Mouse (Mus musculus) midbrain, embryonic 12.5 days (tissue): ENCODE results near the gene Prr19. TPM values are rescaled to one million over a fixed set of nuclear protein-coding genes. Genes with fewer than 3 reads are reported as not detected.

Experiments
- ATAC-seq: fragments of 200-750 bp; cut with Nextera tagmentation; 2 replicates; pipeline ENCODE4 v1.8.0; 2017; ENCODE audit warnings: low read depth, moderate TSS enrichment, moderate library complexity; ENCODE audit not compliant: low FRiP score
- H3K27ac ChIP-seq: fragments of 300-500 bp; sonication (generic); replicated peaks from 2 replicates; pipeline ENCODE4 v1.5.1; 2016; ENCODE audit warnings: mild to moderate bottlenecking
- H3K27me3 ChIP-seq: fragments of 300-500 bp; sonication (generic); 2 replicates; pipeline ENCODE4 v1.6.1; 2016; ENCODE audit warnings: mild to moderate bottlenecking
- H3K36me3 ChIP-seq: fragments of 300-500 bp; sonication (generic); 2 replicates; pipeline ENCODE4 v1.6.1; 2016
- H3K4me1 ChIP-seq: fragments of 300-500 bp; sonication (generic); 2 replicates; pipeline ENCODE4 v1.6.1; 2016
- H3K4me2 ChIP-seq: fragments of 300-500 bp; sonication (generic); replicated peaks from 2 replicates; pipeline ENCODE4 v1.6.1; 2016; ENCODE audit warnings: mild to moderate bottlenecking, moderate library complexity
- H3K4me3 ChIP-seq: fragments of 300-500 bp; sonication (generic); 2 replicates; pipeline ENCODE4 v1.5.1; 2016; ENCODE audit warnings: mild to moderate bottlenecking
- H3K9ac ChIP-seq: fragments of 300-500 bp; sonication (generic); replicated peaks from 2 replicates; pipeline ENCODE4 v1.6.1; 2016; ENCODE audit warnings: mild to moderate bottlenecking, moderate library complexity
- H3K9me3 ChIP-seq: fragments of 300-500 bp; sonication (generic); 2 replicates; pipeline ENCODE4 v1.6.1; 2016; ENCODE audit warnings: mild to moderate bottlenecking
- WGBS: fragments of 180-500 bp; shearing (Covaris S2); methylation state at CpG from one replicate; pipeline ENCODE4 v1.1.7; 2016; 5-methylcytosine and 5-hydroxymethylcytosine counted together
- polyA plus RNA-seq: library from polyadenylated mRNA; unstranded; fragments of >200 nt; fragmentation: Nextera tagmentation; extraction: Ambion mirVana; gene quantifications from 2 replicates; pipeline ENCODE4 v1.2.1, GENCODE M21; 2016

Gene Prr19
- polyA plus RNA-seq, 1 experiment from 2014 or later: 1.3 TPM

DNA sequence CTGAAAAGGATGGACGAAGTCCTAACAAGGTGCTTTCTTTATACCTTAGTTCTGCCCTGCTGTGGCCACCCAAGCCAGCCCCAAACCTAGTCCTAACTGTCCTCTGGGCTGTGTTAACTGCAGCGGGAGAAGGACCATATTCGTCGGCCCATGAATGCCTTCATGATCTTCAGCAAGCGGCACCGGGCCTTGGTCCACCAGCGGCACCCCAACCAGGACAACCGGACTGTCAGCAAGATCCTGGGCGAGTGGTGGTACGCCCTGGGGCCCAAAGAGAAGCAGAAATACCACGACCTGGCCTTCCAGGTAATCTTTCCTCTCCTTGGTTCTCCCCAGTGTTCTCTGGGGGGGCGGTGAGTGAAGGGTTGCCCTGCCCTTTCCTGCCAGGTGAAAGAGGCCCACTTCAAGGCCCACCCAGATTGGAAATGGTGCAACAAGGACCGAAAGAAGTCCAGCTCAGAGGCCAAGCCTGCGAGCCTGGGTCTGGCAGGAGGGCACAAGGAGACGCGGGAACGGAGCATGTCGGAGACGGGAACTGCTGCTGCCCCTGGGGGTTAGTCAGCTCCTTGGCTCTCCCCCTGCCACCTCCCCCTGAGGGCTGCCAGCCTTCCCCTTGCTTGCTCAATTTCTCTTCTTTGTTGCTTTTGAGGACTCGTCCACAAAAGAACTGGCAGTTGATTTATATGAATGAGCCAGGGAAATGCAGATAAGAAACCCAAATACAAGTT is 15.5 kb upstream of the Prr19 start:
- H3K36me3 ChIP-seq: peaks cover 62% of the 10 kb centered on the region

DNA sequence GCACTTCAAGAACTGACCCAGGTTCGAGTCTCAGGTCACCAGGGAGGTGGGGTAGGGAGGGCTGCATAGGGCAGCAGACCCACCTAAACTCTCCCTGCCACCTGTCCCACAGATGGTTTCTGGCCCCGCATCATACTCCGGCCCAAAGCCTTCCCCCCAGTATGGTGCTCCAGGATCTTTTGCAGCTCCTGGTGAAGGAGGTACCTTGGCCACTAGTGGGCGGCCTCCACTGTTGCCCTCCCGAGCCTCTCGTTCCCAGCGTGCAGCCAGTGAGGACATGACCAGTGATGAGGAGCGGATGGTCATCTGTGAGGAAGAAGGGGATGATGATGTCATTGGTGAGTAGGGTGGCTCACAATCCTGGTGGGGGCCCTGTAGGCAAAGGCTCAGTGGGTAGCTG is 14.2 kb upstream of the Prr19 start:
- H3K4me1 ChIP-seq: peaks cover 28% of the 10 kb centered on the region
- H3K36me3 ChIP-seq: peaks cover 75% of the 10 kb centered on the region
- 80% methylated on average over 8 of the region's 8 CpGs for WGBS
- no peak overlapping the region for H3K27ac ChIP-seq
- no peak overlapping the region for H3K4me3 ChIP-seq
- no peak overlapping the region for H3K4me2 ChIP-seq
- H3K9ac ChIP-seq: no peak overlapping the region
- no peaks in the 10 kb centered on the region for H3K27me3 ChIP-seq
- no peaks in the 10 kb centered on the region for H3K9me3 ChIP-seq
- ATAC-seq: no peak

More for the DNA sequence above, 15.5 kb upstream of the Prr19 start:
- no peak for ATAC-seq
- Histone ChIP-seq H3K4me1 (peaks cover 34% of the 10 kb centered on the region), H3K9ac (no peak overlapping the region), H3K4me3 (no peak overlapping the region), H3K9me3 (no peaks in the 10 kb centered on the region), H3K27me3 (no peaks in the 10 kb centered on the region), H3K4me2 (no peak overlapping the region), H3K27ac (no peak overlapping the region)
- 93% methylated on average over 20 of the region's 20 CpGs for WGBS

DNA sequence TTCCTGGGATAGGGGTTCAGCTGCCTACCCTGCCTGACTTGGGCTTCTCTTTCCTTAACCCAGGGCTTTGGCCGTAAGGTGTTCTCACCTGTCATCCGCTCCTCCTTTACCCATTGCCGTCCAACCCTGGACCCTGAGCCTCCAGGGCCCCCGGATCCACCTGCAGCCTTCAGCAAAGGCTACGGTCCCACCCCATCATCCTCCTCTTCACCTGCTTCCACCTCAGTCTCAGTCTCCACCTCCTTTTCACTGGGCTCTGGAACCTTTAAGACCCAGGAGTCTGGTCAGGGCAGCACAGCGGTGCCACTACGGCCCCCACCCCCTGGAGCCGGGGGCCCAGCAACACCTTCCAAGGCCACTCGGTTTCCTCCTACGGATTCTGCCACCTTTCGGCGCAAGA is 13.2 kb upstream of the Prr19 start:
- WGBS: 95% methylated on average over 12 of the region's 12 CpGs
- Histone ChIP-seq H3K4me3 (no peak overlapping the region), H3K27ac (no peak overlapping the region), H3K27me3 (no peaks in the 10 kb centered on the region), H3K36me3 (peaks cover 85% of the 10 kb centered on the region), H3K9me3 (no peaks in the 10 kb centered on the region), H3K4me1 (peaks cover 26% of the 10 kb centered on the region), H3K4me2 (no peak overlapping the region), H3K9ac (0 out of 2 replicates have a peak overlapping the region, but pooled peaks have one; percentile 21)
- ATAC-seq: no peak

DNA sequence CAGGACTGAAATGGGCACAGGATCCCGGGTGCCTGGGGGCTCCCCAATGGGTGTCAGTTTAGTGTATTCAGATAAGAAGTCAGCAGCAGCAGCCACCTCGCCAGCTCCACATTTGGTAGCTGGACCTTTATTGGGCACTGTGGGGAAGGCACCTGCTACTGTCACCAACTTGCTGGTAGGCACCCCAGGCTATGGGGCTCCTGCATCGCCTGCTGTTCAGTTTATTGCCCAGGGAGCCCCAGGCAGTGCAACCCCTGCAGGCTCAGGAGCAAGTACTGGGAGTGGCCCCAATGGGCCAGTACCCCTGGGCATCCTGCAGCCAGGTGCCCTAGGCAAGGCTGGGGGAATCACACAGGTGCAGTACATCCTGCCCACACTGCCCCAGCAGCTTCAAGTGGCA is 12.5 kb upstream of the Prr19 start:
- H3K4me2 ChIP-seq: no peak overlapping the region
- peaks cover 19% of the 10 kb centered on the region for H3K4me1 ChIP-seq
- no peak for ATAC-seq
- no peaks in the 10 kb centered on the region for H3K9me3 ChIP-seq
- H3K36me3 ChIP-seq: peaks cover 92% of the 10 kb centered on the region
- WGBS: 96% methylated on average over 3 of the region's 3 CpGs
- H3K4me3 ChIP-seq: no peak overlapping the region
- H3K27ac ChIP-seq: no peak overlapping the region
- no peaks in the 10 kb centered on the region for H3K27me3 ChIP-seq
- no peak overlapping the region for H3K9ac ChIP-seq

DNA sequence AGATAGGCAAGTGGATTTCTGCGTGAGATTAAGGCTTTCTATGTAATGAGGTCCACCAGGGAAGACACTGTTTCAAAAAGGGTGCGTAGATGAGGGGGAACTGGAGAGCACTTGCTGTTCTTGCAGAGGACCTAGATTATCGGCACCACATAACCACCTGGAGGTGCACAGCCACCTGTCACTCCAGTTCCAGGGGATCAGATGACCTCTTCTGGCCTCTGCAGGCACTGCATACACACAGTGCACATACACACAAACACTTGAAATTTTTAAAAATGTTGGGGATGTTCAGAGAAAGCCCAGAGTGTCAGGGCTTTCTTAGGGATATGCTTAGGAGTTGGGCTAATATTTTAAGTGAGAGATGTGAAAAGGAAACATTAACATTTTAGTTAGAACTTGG is 11.3 kb upstream of the Prr19 start:
- peaks cover 100% of the 10 kb centered on the region for H3K36me3 ChIP-seq

DNA sequence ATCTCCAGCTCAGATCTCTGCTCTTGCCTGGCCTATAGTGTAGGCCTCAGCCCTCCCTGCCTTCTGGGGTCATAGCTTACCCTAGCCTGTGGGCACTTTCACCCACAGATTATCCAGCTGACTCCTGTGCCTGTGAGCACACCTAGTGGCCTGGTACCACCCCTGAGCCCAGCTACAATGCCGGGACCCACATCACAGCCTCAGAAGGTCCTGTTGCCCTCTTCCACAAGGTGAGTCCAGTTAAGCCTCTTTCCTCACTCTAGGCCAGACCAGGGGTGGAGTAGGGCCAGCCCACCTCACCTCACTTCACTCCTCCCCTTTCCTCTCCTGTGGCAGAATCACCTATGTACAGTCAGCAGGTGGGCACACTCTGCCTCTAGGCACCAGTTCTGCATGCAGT is 10.7 kb upstream of the Prr19 start:
- Histone ChIP-seq H3K9ac (no peak overlapping the region), H3K4me1 (peaks cover 9% of the 10 kb centered on the region), H3K9me3 (no peaks in the 10 kb centered on the region), H3K27me3 (no peaks in the 10 kb centered on the region), H3K4me2 (no peak overlapping the region), H3K27ac (no peak overlapping the region; the same call in 1 of the 2 replicates), H3K4me3 (no peak overlapping the region), H3K36me3 (peaks cover 100% of the 10 kb centered on the region)
- ATAC-seq: no peak
- WGBS: 100% methylated on average over 1 of the region's 1 CpGs

More for the DNA sequence above, 11.3 kb upstream of the Prr19 start:
- Histone ChIP-seq H3K4me1 (peaks cover 7% of the 10 kb centered on the region; the same call in 1 of the 2 replicates), H3K27me3 (no peaks in the 10 kb centered on the region), H3K27ac (0 out of 2 replicates have a peak overlapping the region, but pooled peaks have one; percentile 8), H3K9me3 (no peaks in the 10 kb centered on the region), H3K4me2 (no peak overlapping the region), H3K9ac (no peak overlapping the region), H3K4me3 (no peak overlapping the region)
- ATAC-seq: no peak
- WGBS: 99% methylated on average over 3 of the region's 3 CpGs

DNA sequence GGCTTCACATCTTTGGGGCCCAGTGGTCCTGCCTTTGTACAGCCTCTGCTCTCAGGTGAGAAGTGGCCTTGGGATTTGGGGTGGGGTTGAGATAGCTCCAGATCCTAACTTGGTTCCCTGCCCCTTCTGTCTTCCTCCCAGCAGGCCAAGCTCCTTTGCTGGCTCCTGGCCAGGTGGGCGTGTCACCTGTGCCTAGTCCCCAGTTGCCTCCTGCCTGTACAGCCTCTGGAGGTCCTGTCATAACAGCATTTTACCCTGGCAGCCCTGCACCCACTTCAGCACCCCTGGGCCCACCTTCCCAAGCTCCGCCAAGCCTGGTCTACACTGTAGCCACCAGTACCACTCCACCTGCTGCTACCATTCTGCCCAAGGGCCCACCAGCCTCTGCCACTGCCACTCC is 10.3 kb upstream of the Prr19 start:
- H3K4me3 ChIP-seq: no peak overlapping the region
- H3K27me3 ChIP-seq: no peaks in the 10 kb centered on the region
- H3K9ac ChIP-seq: no peak overlapping the region
- 86% methylated on average over 2 of the region's 2 CpGs for WGBS
- peaks cover 100% of the 10 kb centered on the region for H3K36me3 ChIP-seq
- H3K4me1 ChIP-seq: peaks cover 13% of the 10 kb centered on the region
- H3K9me3 ChIP-seq: no peaks in the 10 kb centered on the region
- ATAC-seq: no peak
- no peak overlapping the region for H3K27ac ChIP-seq
- no peak overlapping the region for H3K4me2 ChIP-seq

DNA sequence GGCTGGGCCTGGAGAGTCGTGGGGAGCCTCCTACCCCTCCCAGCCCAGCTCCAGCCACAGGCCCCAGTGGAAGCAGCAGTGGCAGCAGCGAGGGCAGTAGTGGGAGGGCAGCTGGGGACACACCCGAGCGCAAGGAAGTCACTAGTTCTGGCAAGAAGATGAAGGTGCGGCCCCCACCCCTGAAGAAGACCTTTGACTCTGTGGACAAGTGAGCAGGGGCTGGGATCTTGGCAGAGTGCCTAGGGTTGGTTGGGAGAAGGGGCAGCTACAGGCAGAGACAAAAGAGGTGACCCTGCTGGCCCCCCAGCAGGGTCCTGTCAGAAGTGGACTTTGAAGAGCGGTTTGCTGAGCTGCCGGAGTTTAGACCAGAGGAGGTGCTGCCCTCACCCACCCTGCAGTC is 9.1 kb upstream of the Prr19 start:
- 62% methylated on average over 7 of the region's 7 CpGs for WGBS
- ATAC-seq: no peak
- H3K27me3 ChIP-seq: no peaks in the 10 kb centered on the region
- H3K4me1 ChIP-seq: peaks cover 22% of the 10 kb centered on the region
- H3K27ac ChIP-seq: no peak overlapping the region; the same call in 1 of the 2 replicates
- H3K9ac ChIP-seq: no peak overlapping the region
- H3K4me3 ChIP-seq: no peak overlapping the region
- H3K4me2 ChIP-seq: no peak overlapping the region
- peaks cover 91% of the 10 kb centered on the region for H3K36me3 ChIP-seq
- H3K9me3 ChIP-seq: no peaks in the 10 kb centered on the region

DNA sequence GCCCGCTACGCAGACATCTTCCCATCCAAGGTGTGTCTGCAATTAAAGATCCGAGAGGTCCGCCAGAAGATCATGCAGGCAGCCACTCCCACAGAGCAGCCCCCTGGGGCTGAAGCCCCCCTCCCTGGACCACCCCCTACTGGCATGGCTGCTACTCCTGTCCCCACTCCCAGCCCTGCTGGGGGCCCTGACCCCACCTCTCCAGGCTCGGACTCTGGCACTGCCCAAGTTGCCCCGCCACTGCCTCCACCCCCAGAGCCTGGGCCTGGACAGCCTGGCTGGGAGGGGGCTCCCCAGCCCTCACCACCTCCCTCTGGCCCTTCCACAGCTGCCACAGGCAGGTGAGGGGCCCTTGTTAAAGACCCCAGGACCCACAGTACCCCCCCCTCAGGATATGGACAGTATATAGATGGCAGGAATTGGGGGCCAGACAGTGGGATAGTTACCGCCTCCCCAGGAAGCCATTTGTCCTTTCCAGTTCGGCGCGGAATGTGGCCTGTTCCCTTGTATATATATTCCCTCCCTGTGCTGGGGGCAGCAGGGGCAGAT is 7.9 kb upstream of the Prr19 start:
- Histone ChIP-seq H3K36me3 (peaks cover 79% of the 10 kb centered on the region), H3K27ac (no peak overlapping the region; the same call in 1 of the 2 replicates), H3K27me3 (no peaks in the 10 kb centered on the region), H3K4me1 (peaks cover 26% of the 10 kb centered on the region), H3K4me3 (no peak overlapping the region), H3K4me2 (no peak overlapping the region), H3K9me3 (no peaks in the 10 kb centered on the region), H3K9ac (no peak overlapping the region)
- no peak for ATAC-seq
- WGBS: 79% methylated on average over 10 of the region's 10 CpGs

DNA sequence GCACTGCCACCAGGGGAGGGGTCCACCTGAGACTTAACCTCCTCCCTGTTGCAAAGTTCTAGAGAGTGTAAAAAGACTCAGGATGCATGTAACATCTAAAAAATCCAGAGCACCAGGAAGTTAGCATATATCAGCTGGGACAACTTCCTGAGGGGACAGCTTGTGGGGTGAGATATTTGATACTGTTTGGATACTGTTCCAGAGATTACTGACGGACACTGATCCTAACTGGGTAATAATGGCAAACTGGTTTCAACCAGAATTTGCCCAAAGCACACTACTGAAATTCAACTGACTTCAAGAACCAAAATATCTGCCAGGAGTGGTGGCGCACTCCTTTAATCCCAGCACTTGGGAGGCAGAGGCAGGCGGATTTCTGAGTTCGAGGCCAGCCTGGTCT is 6.7 kb upstream of the Prr19 start:
- Histone ChIP-seq H3K36me3 (peaks cover 67% of the 10 kb centered on the region), H3K9ac (no peak overlapping the region), H3K4me3 (no peak overlapping the region), H3K4me2 (no peak overlapping the region), H3K9me3 (no peaks in the 10 kb centered on the region), H3K27me3 (no peaks in the 10 kb centered on the region), H3K27ac (no peak overlapping the region; the same call in 1 of the 2 replicates), H3K4me1 (peaks cover 31% of the 10 kb centered on the region)
- ATAC-seq: no peak
- 92% methylated on average over 4 of the region's 4 CpGs for WGBS

DNA sequence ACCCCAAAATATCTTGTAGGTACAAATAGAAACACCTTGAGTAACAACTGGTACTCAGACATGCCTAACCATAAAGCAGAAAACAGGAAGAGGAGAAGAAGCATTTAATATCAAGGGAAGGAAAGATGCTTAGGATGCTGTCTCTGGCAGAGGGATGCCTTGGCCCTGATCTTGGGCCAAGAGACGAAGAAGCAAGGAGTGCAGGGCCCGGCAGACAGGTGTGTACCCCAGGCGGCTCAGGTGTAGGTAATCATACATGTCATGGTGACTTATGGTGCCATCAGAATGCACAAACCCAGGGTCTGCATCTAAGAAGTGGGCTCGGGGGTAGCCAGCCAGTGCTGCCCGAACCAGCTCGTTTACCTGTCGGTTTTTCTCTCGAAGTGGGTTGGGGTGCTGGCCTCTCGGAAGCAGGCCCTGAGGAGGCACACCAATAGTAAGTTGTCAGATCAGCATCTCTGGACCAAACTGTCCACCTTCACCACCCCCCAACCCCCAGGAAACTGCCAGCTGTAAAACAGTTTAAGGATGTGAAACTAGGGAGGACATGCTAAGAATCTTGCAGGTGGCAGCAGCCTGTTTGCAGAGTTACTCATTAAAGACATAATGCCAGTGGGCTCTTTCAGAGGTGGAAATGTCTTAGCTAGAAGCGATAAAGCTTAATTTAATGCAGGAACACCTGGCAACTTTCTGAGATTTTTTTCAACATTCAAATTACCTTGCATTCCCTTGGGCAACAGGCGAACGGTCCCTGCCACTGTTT is 6.1 kb upstream of the Prr19 start:
- H3K27me3 ChIP-seq: no peaks in the 10 kb centered on the region
- H3K9me3 ChIP-seq: no peaks in the 10 kb centered on the region
- 0 out of 2 replicates have a peak overlapping the region, but pooled peaks have one; percentile 76 for H3K4me2 ChIP-seq
- H3K27ac ChIP-seq: no peak overlapping the region
- peaks cover 31% of the 10 kb centered on the region for H3K4me1 ChIP-seq
- WGBS: 92% methylated on average over 12 of the region's 12 CpGs
- H3K36me3 ChIP-seq: peaks cover 60% of the 10 kb centered on the region
- ATAC-seq: no peak
- H3K9ac ChIP-seq: no peak overlapping the region
- H3K4me3 ChIP-seq: no peak overlapping the region

DNA sequence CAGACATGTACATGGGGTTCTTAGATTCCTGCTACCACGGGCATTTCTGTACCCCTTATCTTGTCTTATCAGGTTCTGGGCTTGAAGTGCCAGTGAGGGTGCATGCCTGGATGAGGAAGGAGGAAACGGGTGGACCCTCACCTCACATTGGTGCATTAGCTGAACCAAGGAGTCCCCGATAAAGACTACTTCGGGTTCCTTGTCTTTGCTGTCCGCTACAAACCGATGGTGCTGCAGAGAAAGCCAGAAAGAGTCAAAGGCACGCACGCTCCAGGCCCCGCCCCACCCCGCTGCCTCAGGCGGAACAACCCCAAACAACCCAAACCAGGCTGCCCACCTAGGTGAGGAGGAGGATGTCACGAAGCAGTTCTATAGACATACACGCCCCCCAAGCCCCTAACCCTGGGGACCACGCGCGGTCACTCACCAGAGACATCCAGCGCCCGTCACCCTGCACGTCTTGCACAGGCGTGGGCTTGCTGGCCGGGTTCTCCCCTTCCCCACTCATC is 4.2 kb upstream of the Prr19 start:
- WGBS: 3% methylated on average over 21 of the region's 21 CpGs
- Histone ChIP-seq H3K4me2 (peak overlapping the region; percentile 76), H3K9ac (peak overlapping the region; percentile 88), H3K9me3 (no peaks in the 10 kb centered on the region), H3K36me3 (peaks cover 42% of the 10 kb centered on the region), H3K27ac (peak overlapping the region; percentile 97), H3K4me1 (peaks cover 25% of the 10 kb centered on the region), H3K4me3 (peak overlapping the region; percentile 72), H3K27me3 (no peaks in the 10 kb centered on the region)
- ATAC-seq: peak; percentile 28; the same call in 1 of the 2 replicates
